Mouse (Mus musculus): ENCODE measurements around the gene Mup5. TPM values are rescaled to one million over a fixed set of nuclear protein-coding genes. Genes with fewer than 3 reads are reported as not detected.
A peak's percentile ranks its signal among the peaks of the same experiment; 100 is the strongest.
"Not testable (repeated sequence)": the region's sequence is repeated elsewhere in the genome, so short reads cannot be mapped to it uniquely, and the experiment has no call there.

The Mup5 gene
- total and polyA plus RNA-seq, 3 experiments = not detected

GRCm38 (mm10) chr4:61815602-61816001, 19.4 kb downstream of the Mup5 start:
- Histone ChIP-seq H3K4me3 (replicated peaks in 1 of 3; ENCODE audit: low read depth in 2 of 3, low read length in 2 of 3, poor library complexity in 1 of 3) (no peak overlapping the region), H3K27ac (ENCODE audit: insufficient read depth, low read depth) (no peak overlapping the region), H3K9ac (ENCODE audit: insufficient read depth, low read depth) (no peak overlapping the region), H3K4me1 (ENCODE audit: control insufficient read depth in 1 of 2, insufficient read depth in 2 of 2) (no peaks in the 10 kb centered on the region), H3K9me3 (replicated peaks; ENCODE audit: low read length) (peaks cover 19% of the 10 kb centered on the region), H3K79me2 (replicated peaks; ENCODE audit: control insufficient read depth, extremely low read depth, insufficient read depth, poor library complexity, severe bottlenecking) (no peaks in the 10 kb centered on the region), H3K4me2 (ENCODE audit: insufficient read depth, low read depth, poor library complexity, severe bottlenecking) (no peak overlapping the region), H3K27me3 (replicated peaks) (no peaks in the 10 kb centered on the region), H3K36me3 (replicated peaks in 1 of 2; ENCODE audit: control insufficient read depth in 1 of 2, insufficient read depth in 1 of 2, low read length in 1 of 2) (no peaks in the 10 kb centered on the region)
- TF ChIP-seq RAD21 (IDR thresholded peaks at IDR 0.05; ENCODE audit: low read depth, low read length) (no peak), MAZ (IDR thresholded peaks at IDR 0.05; ENCODE audit: low read depth, low read length) (no peak), POLR2A (IDR thresholded peaks at IDR 0.05; ENCODE audit: low read depth, low read length) (no peak), BHLHE40 (IDR thresholded peaks at IDR 0.05; ENCODE audit: low read depth, low read length) (no peak), NRF1 (IDR thresholded peaks at IDR 0.05; ENCODE audit: low read depth, low read length) (no peak), ZMIZ1 (IDR thresholded peaks at IDR 0.05; ENCODE audit: low read depth, low read length) (no peak), MEF2A (IDR thresholded peaks at IDR 0.05; ENCODE audit: borderline replicate concordance, low read depth, low read length) (no peak), SIN3A (IDR thresholded peaks at IDR 0.05; ENCODE audit: low read length) (no peak), ELF1 (IDR thresholded peaks at IDR 0.05; ENCODE audit: low read depth, low read length) (no peak), UBTF (IDR thresholded peaks at IDR 0.05; ENCODE audit: low read depth, low read length) (no peak), USF1 (IDR thresholded peaks at IDR 0.05; ENCODE audit: low read depth, low read length) (no peak), PAX5 (IDR thresholded peaks at IDR 0.05; ENCODE audit: low read length) (no peak), MAX (IDR thresholded peaks at IDR 0.05; ENCODE audit: low read length) (no peak)
- in situ Hi-C loops (cut with MboI; ENCODE audit: low pct_ligation_motif_present, low pct_unique_long_range_greater_than_20kb, low sequenced_read_pairs) (no loop called here), dilution Hi-C loops (cut with MboI; ENCODE audit: extremely low pct_ligation_motif_present, extremely low pct_unique_long_range_greater_than_20kb, low sequenced_read_pairs) (no loop called here)
- no peak for DNase-seq (ENCODE audit: extremely low read depth)

GRCm38 (mm10) chr4:61813435-61813834, 21.6 kb downstream of the Mup5 start:
- dilution Hi-C loops (cut with MboI; ENCODE audit: extremely low pct_ligation_motif_present, extremely low pct_unique_long_range_greater_than_20kb, low sequenced_read_pairs) = no loop called here
- Histone ChIP-seq H3K4me3 (replicated peaks in 1 of 3; ENCODE audit: low read depth in 2 of 3, low read length in 2 of 3, poor library complexity in 1 of 3) (no peak overlapping the region), H3K79me2 (replicated peaks; ENCODE audit: control insufficient read depth, extremely low read depth, insufficient read depth, poor library complexity, severe bottlenecking) (no peaks in the 10 kb centered on the region)

GRCm38 (mm10) chr4:61811193-61811592, 23.8 kb downstream of the Mup5 start:
- H3K9me3 ChIP-seq (replicated peaks; ENCODE audit: low read length) = peaks cover 41% of the 10 kb centered on the region
- H3K4me1 ChIP-seq (ENCODE audit: control insufficient read depth in 1 of 2, insufficient read depth in 2 of 2); H3K27me3 ChIP-seq (replicated peaks); H3K4me2 ChIP-seq (ENCODE audit: insufficient read depth, low read depth, poor library complexity, severe bottlenecking); H3K9ac ChIP-seq (ENCODE audit: insufficient read depth, low read depth); H3K36me3 ChIP-seq (replicated peaks in 1 of 2; ENCODE audit: control insufficient read depth in 1 of 2, insufficient read depth in 1 of 2, low read length in 1 of 2); H3K4me3 ChIP-seq (replicated peaks in 1 of 3; ENCODE audit: low read depth in 2 of 3, low read length in 2 of 3, poor library complexity in 1 of 3); DNase-seq (ENCODE audit: extremely low read depth); dilution Hi-C loops (cut with MboI; ENCODE audit: extremely low pct_ligation_motif_present, extremely low pct_unique_long_range_greater_than_20kb, low sequenced_read_pairs); in situ Hi-C loops (cut with MboI; ENCODE audit: low pct_ligation_motif_present, low pct_unique_long_range_greater_than_20kb, low sequenced_read_pairs); H3K79me2 ChIP-seq (replicated peaks; ENCODE audit: control insufficient read depth, extremely low read depth, insufficient read depth, poor library complexity, severe bottlenecking); H3K27ac ChIP-seq (ENCODE audit: insufficient read depth, low read depth): not testable (repeated sequence)
- TF ChIP-seq SMC3 (IDR thresholded peaks at IDR 0.05; ENCODE audit: low read depth, low read length) (peak; percentile 28; the same call in 1 of the 2 replicates), RAD21 (IDR thresholded peaks at IDR 0.05; ENCODE audit: low read depth, low read length) (peak; percentile 36), CTCF (conservative IDR thresholded peaks at IDR 0.05 in 1 of 2, IDR thresholded peaks at IDR 0.05 in 1 of 2; ENCODE audit: low read depth in 2 of 2, low read length in 2 of 2) (peak in 1 of 2 experiments; percentile 56; a peak in 3 of 4 replicates)

More at GRCm38 (mm10) chr4:61813435-61813834, 21.6 kb downstream of the Mup5 start:
- Histone ChIP-seq H3K36me3 (replicated peaks in 1 of 2; ENCODE audit: control insufficient read depth in 1 of 2, insufficient read depth in 1 of 2, low read length in 1 of 2) (no peaks in the 10 kb centered on the region), H3K9ac (ENCODE audit: insufficient read depth, low read depth) (no peak overlapping the region), H3K4me1 (ENCODE audit: control insufficient read depth in 1 of 2, insufficient read depth in 2 of 2) (no peaks in the 10 kb centered on the region), H3K9me3 (replicated peaks; ENCODE audit: low read length) (peaks cover 24% of the 10 kb centered on the region), H3K27me3 (replicated peaks) (no peaks in the 10 kb centered on the region), H3K4me2 (ENCODE audit: insufficient read depth, low read depth, poor library complexity, severe bottlenecking) (no peak overlapping the region), H3K27ac (ENCODE audit: insufficient read depth, low read depth) (no peak overlapping the region)
- in situ Hi-C loops (cut with MboI; ENCODE audit: low pct_ligation_motif_present, low pct_unique_long_range_greater_than_20kb, low sequenced_read_pairs) = no loop called here
- DNase-seq (ENCODE audit: extremely low read depth) = no peak
- TF ChIP-seq IRF4 (IDR thresholded peaks at IDR 0.05; ENCODE audit: low read depth, low read length) = no peak
- TF ChIP-seq MYC (IDR thresholded peaks at IDR 0.05; ENCODE audit: low read depth, low read length) = no peak
- TF ChIP-seq EP300 (IDR thresholded peaks at IDR 0.05; ENCODE audit: low read length) = no peak

- H3K79me2 ChIP-seq (replicated peaks; ENCODE audit: control insufficient read depth, extremely low read depth, insufficient read depth, poor library complexity, severe bottlenecking); dilution Hi-C loops (cut with MboI; ENCODE audit: extremely low pct_ligation_motif_present, extremely low pct_unique_long_range_greater_than_20kb, low sequenced_read_pairs); H3K27ac ChIP-seq (ENCODE audit: insufficient read depth, low read depth); H3K9ac ChIP-seq (ENCODE audit: insufficient read depth, low read depth); H3K27me3 ChIP-seq (replicated peaks); DNase-seq (ENCODE audit: extremely low read depth); H3K36me3 ChIP-seq (replicated peaks in 1 of 2; ENCODE audit: control insufficient read depth in 1 of 2, insufficient read depth in 1 of 2, low read length in 1 of 2); H3K4me3 ChIP-seq (replicated peaks in 1 of 3; ENCODE audit: low read depth in 2 of 3, low read length in 2 of 3, poor library complexity in 1 of 3); H3K4me2 ChIP-seq (ENCODE audit: insufficient read depth, low read depth, poor library complexity, severe bottlenecking); H3K4me1 ChIP-seq (ENCODE audit: control insufficient read depth in 1 of 2, insufficient read depth in 2 of 2); in situ Hi-C loops (cut with MboI; ENCODE audit: low pct_ligation_motif_present, low pct_unique_long_range_greater_than_20kb, low sequenced_read_pairs): not testable (repeated sequence)
- peaks cover 31% of the 10 kb centered on the region for H3K9me3 ChIP-seq (replicated peaks; ENCODE audit: low read length)
Measured at GRCm38 (mm10) chr4:61808926-61809325, 26.1 kb downstream of the Mup5 start.
